Mouse (Mus musculus): ENCODE measurements around the gene Syngr4. TPM values are rescaled to one million over a fixed set of nuclear protein-coding genes. Genes with fewer than 3 reads are reported as not detected.

The Syngr4 gene
- total RNA-seq, 2 experiments from 2014 or later = not detected

GRCm38 (mm10) chr7:45921950-45922600 lies 25.6 kb upstream of the Syngr4 start:
- intact Hi-C loops (cut with DNase I) = loop anchor here (2.0 kb wide), 1 partner anchor 25 kb away; the partner anchor contains the start of genes Syngr4 and Tmem143
- peak; percentile 35 for DNase-seq

GRCm38 (mm10) chr7:45921242-45921621 lies 24.7 kb upstream of the Syngr4 start, which contains the start of gene Emp3:
Emp3 (minus strand) TSS chr7:45921404.
- H3K27ac ChIP-seq = peak within 1 kb of the TSS; percentile 95
- peak within 1 kb of the TSS; percentile 81 for H3K4me3 ChIP-seq
- no peak for TF ChIP-seq CTCF (IDR thresholded peaks at IDR 0.05)
- DNase-seq = peak; percentile 80
- intact Hi-C loops (cut with DNase I) = no loop called here

More at GRCm38 (mm10) chr7:45921950-45922600, 25.6 kb upstream of the Syngr4 start:
- peak overlapping the region; percentile 81 for H3K4me3 ChIP-seq
- TF ChIP-seq CTCF (IDR thresholded peaks at IDR 0.05) = no peak
- H3K27ac ChIP-seq = peak overlapping the region; percentile 95

GRCm38 (mm10) chr7:45920583-45921241 lies 24.2 kb upstream of the Syngr4 start:
- peak overlapping the region; percentile 95 for H3K27ac ChIP-seq
- no peak for TF ChIP-seq CTCF (IDR thresholded peaks at IDR 0.05)
- peak; percentile 62 for DNase-seq
- H3K4me3 ChIP-seq = peak overlapping the region; percentile 78
- intact Hi-C loops (cut with DNase I) = no loop called here

GRCm38 (mm10) chr7:45919761-45920160 lies 23.2 kb upstream of the Syngr4 start:
- Histone ChIP-seq H3K4me3 (peak overlapping the region; percentile 78), H3K27ac (peak overlapping the region; percentile 95)
- no peak for DNase-seq
- intact Hi-C loops (cut with DNase I) = no loop called here
- TF ChIP-seq CTCF (IDR thresholded peaks at IDR 0.05) = no peak

- peak; percentile 61 for TF ChIP-seq CTCF (IDR thresholded peaks at IDR 0.05)
- peak; percentile 32 for DNase-seq
- Histone ChIP-seq H3K27ac (peak overlapping the region; percentile 95), H3K4me3 (peak overlapping the region; percentile 78)
- intact Hi-C loops (cut with DNase I) = no loop called here
Observed at GRCm38 (mm10) chr7:45919083-45919671, 22.7 kb upstream of the Syngr4 start.

GRCm38 (mm10) chr7:45917926-45918325 lies 21.4 kb upstream of the Syngr4 start:
- TF ChIP-seq CTCF (IDR thresholded peaks at IDR 0.05) = no peak
- Histone ChIP-seq H3K4me3 (peak overlapping the region; percentile 7; the same call in 1 of the 2 replicates), H3K27ac (peak overlapping the region; percentile 88)
- intact Hi-C loops (cut with DNase I) = no loop called here
- DNase-seq = no peak

- TF ChIP-seq CTCF (IDR thresholded peaks at IDR 0.05) = no peak
- DNase-seq = no peak
- intact Hi-C loops (cut with DNase I) = no loop called here
- Histone ChIP-seq H3K27ac (peak overlapping the region; percentile 88), H3K4me3 (peak overlapping the region; percentile 74)
Observed at GRCm38 (mm10) chr7:45917004-45917704, 20.6 kb upstream of the Syngr4 start.

GRCm38 (mm10) chr7:45916056-45917003 lies 19.8 kb upstream of the Syngr4 start:
- intact Hi-C loops (cut with DNase I) = no loop called here
- TF ChIP-seq CTCF (IDR thresholded peaks at IDR 0.05) = no peak; the same call in 1 of the 2 replicates
- Histone ChIP-seq H3K4me3 (peak overlapping the region; percentile 74), H3K27ac (peak overlapping the region; percentile 88)
- peak; percentile 90 for DNase-seq

- no peak for TF ChIP-seq CTCF (IDR thresholded peaks at IDR 0.05)
- Histone ChIP-seq H3K4me3 (no peak overlapping the region), H3K27ac (no peak overlapping the region)
- intact Hi-C loops (cut with DNase I) = no loop called here
- DNase-seq = no peak
Observed at GRCm38 (mm10) chr7:45915011-45915410, 18.5 kb upstream of the Syngr4 start.

- Histone ChIP-seq H3K27ac (no peak overlapping the region), H3K4me3 (no peak overlapping the region)
- intact Hi-C loops (cut with DNase I) = no loop called here
- TF ChIP-seq CTCF (IDR thresholded peaks at IDR 0.05) = no peak
- DNase-seq = no peak
Observed at GRCm38 (mm10) chr7:45914067-45914466, 17.6 kb upstream of the Syngr4 start.

GRCm38 (mm10) chr7:45909145-45909544 lies 12.6 kb upstream of the Syngr4 start:
- Histone ChIP-seq H3K27ac (no peak overlapping the region), H3K4me3 (no peak overlapping the region)
- DNase-seq = no peak
- intact Hi-C loops (cut with DNase I) = no loop called here
- no peak for TF ChIP-seq CTCF (IDR thresholded peaks at IDR 0.05)
